Mouse (Mus musculus) kidney, adult 2 months (tissue): ENCODE results near the gene Yeats2. TPM values are rescaled to one million over a fixed set of nuclear protein-coding genes. Genes with fewer than 3 reads are reported as not detected.

ENCODE experiments used
- DNase-seq: peaks from one replicate; pipeline ENCODE4 v3.0.0; 2021
- H3K27ac ChIP-seq: fragments of 200-500 bp; 2 replicates; pipeline ENCODE4 v1.5.1; 2012; ENCODE audit warnings: low read depth, low read length, control low read depth, inconsistent platforms; ENCODE audit not compliant: insufficient read depth
- H3K27me3 ChIP-seq: fragments of 200-500 bp; replicated peaks from 2 replicates; pipeline ENCODE4 v1.6.1; 2012; ENCODE audit warnings: mild to moderate bottlenecking, moderate library complexity, low read length, inconsistent platforms; ENCODE audit not compliant: control insufficient read depth, insufficient read depth
- H3K36me3 ChIP-seq: fragments of 200-500 bp; 2 replicates; pipeline ENCODE4 v1.6.1; 2012; ENCODE audit warnings: mild to moderate bottlenecking, moderate library complexity, low read length, inconsistent platforms; ENCODE audit not compliant: control insufficient read depth, insufficient read depth
- H3K4me1 ChIP-seq: fragments of 200-500 bp; 2 replicates; pipeline ENCODE4 v1.6.1; 2011; ENCODE audit warnings: low read length; ENCODE audit not compliant: control insufficient read depth, insufficient read depth
- H3K4me3 ChIP-seq: fragments of 200-500 bp; 2 replicates; pipeline ENCODE4 v1.5.1; 2011; ENCODE audit warnings: mild to moderate bottlenecking, low read depth, low read length, control low read depth; ENCODE audit not compliant: insufficient read depth
- CTCF ChIP-seq: fragments of 200-500 bp; conservative IDR thresholded peaks from 2 replicates; pipeline ENCODE4 v1.5.1; 2011; ENCODE audit warnings: low read depth, mild to moderate bottlenecking, control low read depth, low read length, moderate library complexity, mixed read lengths; ENCODE audit not compliant: insufficient read depth, insufficient read length
- POLR2A ChIP-seq: fragments of 200-500 bp; IDR thresholded peaks from one replicate; pipeline ENCODE4 v1.6.1; 2011; ENCODE audit warnings: low read depth, low read length, control low read depth
- WGBS: fragments of 180-500 bp; shearing (Covaris S2); methylation state at CpG from one replicate; pipeline ENCODE4 v1.1.7; 2018; 5-methylcytosine and 5-hydroxymethylcytosine counted together
- polyA plus RNA-seq: library from polyadenylated mRNA; depleted of rRNA; stranded (reverse); fragments of >200 nt; gene quantifications from 2 replicates; pipeline ENCODE4 v1.2.3, GENCODE M21; 2012

The Yeats2 gene
- polyA plus RNA-seq, 1 experiment, result 11.9 TPM

DNA sequence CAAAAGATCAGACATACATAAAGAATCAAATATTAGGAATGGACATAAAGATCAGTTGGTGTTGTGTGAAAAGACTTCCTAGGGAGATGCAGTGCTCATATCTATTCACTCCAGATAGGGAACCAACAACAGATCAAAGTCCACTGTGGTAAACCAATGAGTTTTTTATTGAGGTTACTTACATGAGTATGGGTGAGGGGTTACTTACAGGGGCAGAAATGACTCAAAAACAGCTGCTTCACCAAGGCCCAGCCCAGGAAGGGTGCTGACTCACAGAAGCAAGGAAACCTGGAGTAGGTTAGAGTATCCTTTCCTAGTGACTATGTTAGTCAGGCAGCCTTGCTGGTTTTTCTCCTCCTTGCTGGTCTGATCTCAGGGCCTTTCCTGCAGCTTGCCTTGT lies 51.2 kb downstream of the Yeats2 start:
- Histone ChIP-seq H3K4me3 (no peak overlapping the region), H3K36me3 (peaks cover 5% of the 10 kb centered on the region)

DNA sequence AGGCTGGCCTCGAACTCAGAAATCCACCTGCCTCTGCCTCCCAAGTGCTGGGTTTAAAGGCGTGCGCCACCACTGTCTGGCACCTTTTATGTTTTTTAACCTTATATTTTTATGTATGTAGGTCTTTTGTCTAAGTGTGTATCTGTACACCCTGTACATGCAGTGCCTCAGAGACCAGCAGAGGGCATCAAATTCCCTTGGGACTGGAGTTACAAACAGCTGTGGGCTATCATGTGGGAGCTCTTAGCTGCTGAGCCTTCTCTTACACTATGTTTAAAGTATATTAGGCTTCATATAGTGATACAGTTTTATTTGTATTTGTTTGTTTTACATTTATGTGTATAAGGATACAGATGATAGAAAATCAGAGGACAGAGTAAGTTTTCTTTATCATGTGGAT lies 54.7 kb downstream of the Yeats2 start:
- no peaks in the 10 kb centered on the region for H3K4me1 ChIP-seq
- 96% methylated on average over 3 of the region's 3 CpGs for WGBS
- H3K36me3 ChIP-seq, result peaks cover 3% of the 10 kb centered on the region; the same call in 1 of the 2 replicates
- TF ChIP-seq POLR2A (no peak), CTCF (peak; percentile 34)
- no peak overlapping the region for H3K27ac ChIP-seq
- H3K4me3 ChIP-seq, result no peak overlapping the region
- no peaks in the 10 kb centered on the region for H3K27me3 ChIP-seq
- DNase-seq, result peak; percentile 33

More for the DNA sequence above, 51.2 kb downstream of the Yeats2 start:
- TF ChIP-seq POLR2A (no peak), CTCF (no peak)
- H3K27ac ChIP-seq, result no peak overlapping the region
- H3K27me3 ChIP-seq, result no peaks in the 10 kb centered on the region
- no peak for DNase-seq
- H3K4me1 ChIP-seq, result no peaks in the 10 kb centered on the region

DNA sequence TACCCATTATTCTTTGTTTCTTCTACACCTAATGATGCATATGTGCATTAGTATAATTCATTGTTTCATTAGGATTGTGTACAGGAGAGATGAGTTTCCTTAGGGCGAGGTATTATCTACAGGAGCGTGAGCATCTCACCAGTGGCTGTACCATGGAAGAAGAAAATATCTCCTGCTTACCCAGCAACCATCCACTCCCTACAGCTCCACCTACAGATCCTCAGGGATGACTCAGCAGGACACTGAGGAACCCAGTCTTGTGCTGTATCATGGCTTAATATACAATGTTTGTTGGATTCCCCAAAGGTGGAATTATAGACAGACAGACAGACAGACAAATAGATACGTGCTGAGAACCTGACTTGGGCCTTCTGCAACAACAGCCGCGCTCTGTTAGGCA lies 56.1 kb downstream of the Yeats2 start:
- no peak for DNase-seq
- no peaks in the 10 kb centered on the region for H3K27me3 ChIP-seq
- WGBS, result 93% methylated on average over 5 of the region's 5 CpGs
- no peaks in the 10 kb centered on the region for H3K4me1 ChIP-seq
- no peak overlapping the region for H3K4me3 ChIP-seq
- peaks cover 2% of the 10 kb centered on the region; the same call in 1 of the 2 replicates for H3K36me3 ChIP-seq
- TF ChIP-seq POLR2A (no peak), CTCF (no peak)
- no peak overlapping the region for H3K27ac ChIP-seq

DNA sequence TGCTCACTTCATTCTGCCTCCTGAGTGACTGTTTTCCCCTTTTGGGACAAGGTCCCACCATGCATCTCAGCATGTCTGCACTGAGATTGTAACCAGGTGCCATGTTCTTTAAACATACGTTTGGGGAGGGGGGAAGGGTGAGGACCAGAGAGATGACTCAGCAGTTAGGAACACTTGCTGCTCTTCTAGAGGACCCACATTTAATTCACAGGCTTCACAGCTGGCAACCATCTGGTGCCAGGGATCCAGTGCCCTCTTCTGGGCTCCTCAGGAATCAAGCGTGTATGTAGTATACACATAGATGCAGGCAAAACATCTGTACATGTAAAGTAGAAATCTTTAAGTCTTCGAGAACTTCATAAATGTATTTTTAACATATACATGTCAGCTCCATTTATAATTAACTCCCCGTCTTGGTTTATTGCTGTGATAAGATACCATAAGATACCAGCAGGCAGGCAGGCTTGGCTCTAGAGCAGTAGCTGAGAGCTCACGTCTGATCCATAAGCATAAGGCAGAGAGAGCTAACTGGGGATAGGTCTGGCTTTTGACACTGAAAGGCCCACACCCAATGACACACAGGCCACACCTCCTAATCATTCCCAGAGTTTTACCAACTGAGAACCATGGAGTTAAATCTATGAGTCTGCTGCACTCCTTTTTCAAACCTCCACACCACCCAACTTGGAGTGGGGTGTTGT lies 58.8 kb downstream of the Yeats2 start:
- Histone ChIP-seq H3K27ac (0 out of 2 replicates have a peak overlapping the region, but pooled peaks have one; percentile 1), H3K4me1 (no peaks in the 10 kb centered on the region), H3K27me3 (no peaks in the 10 kb centered on the region), H3K36me3 (peaks cover 2% of the 10 kb centered on the region; the same call in 1 of the 2 replicates), H3K4me3 (no peak overlapping the region)
- TF ChIP-seq CTCF, result no peak
- no peak for TF ChIP-seq POLR2A
- DNase-seq, result no peak
- WGBS, result 83% methylated on average over 5 of the region's 5 CpGs

DNA sequence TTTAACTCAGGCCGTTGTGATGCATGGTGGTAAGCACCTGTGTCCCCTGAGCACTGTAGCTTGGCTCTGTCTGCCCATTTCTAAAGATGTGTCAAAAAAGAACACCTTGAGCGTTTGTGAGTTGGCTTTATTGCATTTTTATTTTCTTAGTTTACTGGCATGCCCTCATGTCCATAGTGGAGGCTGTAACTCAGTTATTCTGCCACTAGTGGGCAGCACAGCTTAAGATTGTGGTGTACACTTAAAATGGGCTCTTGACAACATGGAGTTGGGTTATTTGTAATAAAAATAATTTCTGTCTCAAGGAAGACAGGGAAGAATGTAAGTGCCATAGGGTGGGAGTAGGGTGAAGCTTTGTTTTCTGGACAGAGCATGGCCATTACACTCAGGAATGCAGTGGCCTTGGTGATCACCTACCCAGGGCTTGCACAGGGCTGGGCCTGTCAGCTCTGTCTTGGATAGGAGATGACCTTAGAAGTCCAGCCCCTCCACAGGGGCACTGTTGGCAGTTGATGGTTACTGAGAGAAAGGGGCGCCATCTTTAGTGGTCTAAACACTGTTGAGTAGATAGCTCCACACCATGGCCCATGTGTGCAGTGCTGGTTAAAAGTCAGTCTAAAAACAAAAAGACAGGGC lies 72.8 kb downstream of the Yeats2 start:
- H3K27me3 ChIP-seq, result no peaks in the 10 kb centered on the region
- peak; percentile 55 for DNase-seq
- no peak overlapping the region for H3K27ac ChIP-seq
- no peak overlapping the region for H3K4me3 ChIP-seq
- TF ChIP-seq CTCF, result 0 out of 2 replicates have a peak, but pooled peaks have one; percentile 22
- no peak for TF ChIP-seq POLR2A
- peaks cover 1% of the 10 kb centered on the region for H3K36me3 ChIP-seq
- 79% methylated on average over 3 of the region's 3 CpGs for whole genome bisulfite sequencing
- no peaks in the 10 kb centered on the region for H3K4me1 ChIP-seq

DNA sequence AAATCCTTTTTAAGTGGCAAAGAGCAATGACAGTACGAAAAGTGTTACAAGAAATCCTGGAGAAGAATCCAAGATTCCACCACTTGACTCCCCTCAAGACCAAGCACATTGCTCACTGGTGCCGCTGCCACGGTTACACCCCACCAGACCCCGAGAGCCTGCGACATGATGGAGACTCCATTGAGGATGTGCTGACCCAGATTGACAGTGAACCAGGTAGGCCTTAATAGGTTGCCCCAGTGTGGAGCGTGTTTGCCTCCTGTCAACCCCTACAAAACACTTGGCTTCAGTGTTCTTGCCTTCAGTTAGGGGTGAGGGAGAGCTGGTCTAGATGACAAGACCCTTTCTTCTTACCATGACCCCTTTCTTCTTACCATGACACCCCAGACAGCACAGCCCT lies 81.9 kb downstream of the Yeats2 start:
- H3K4me1 ChIP-seq, result no peaks in the 10 kb centered on the region
- H3K27me3 ChIP-seq, result no peaks in the 10 kb centered on the region
- H3K4me3 ChIP-seq, result no peak overlapping the region
- H3K27ac ChIP-seq, result no peak overlapping the region
- TF ChIP-seq CTCF (no peak), POLR2A (no peak)
- DNase-seq, result no peak
- H3K36me3 ChIP-seq, result peaks cover 6% of the 10 kb centered on the region
- WGBS, result 97% methylated on average over 6 of the region's 6 CpGs

DNA sequence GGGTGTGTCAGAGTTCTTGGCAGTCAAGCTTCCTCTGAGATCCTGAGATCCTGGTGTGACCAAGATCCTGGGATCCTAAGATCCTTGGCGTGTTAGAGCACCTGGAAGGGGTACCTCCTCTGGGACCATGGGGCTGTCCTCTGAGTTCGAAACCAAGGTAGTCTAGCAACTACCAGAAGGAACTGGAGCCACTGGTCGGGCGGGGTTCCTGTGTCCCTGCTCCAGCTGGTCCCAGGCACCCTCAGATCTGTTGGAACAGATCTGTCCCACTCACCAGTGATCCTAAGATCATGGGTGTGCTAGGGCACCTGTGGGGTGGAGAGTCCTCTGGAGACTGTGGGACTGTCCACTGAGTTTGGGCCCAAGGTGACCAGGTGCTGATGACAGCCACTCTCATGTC lies 85.8 kb downstream of the Yeats2 start:
- no peaks in the 10 kb centered on the region for H3K27me3 ChIP-seq
- no peak overlapping the region for H3K27ac ChIP-seq
- TF ChIP-seq POLR2A, result no peak
- no peak for TF ChIP-seq CTCF
- WGBS, result 98% methylated on average over 4 of the region's 4 CpGs
- peaks cover 4% of the 10 kb centered on the region for H3K36me3 ChIP-seq
- H3K4me3 ChIP-seq, result no peak overlapping the region
- DNase-seq, result no peak
- no peaks in the 10 kb centered on the region for H3K4me1 ChIP-seq
